In the genomic region with DNA sequence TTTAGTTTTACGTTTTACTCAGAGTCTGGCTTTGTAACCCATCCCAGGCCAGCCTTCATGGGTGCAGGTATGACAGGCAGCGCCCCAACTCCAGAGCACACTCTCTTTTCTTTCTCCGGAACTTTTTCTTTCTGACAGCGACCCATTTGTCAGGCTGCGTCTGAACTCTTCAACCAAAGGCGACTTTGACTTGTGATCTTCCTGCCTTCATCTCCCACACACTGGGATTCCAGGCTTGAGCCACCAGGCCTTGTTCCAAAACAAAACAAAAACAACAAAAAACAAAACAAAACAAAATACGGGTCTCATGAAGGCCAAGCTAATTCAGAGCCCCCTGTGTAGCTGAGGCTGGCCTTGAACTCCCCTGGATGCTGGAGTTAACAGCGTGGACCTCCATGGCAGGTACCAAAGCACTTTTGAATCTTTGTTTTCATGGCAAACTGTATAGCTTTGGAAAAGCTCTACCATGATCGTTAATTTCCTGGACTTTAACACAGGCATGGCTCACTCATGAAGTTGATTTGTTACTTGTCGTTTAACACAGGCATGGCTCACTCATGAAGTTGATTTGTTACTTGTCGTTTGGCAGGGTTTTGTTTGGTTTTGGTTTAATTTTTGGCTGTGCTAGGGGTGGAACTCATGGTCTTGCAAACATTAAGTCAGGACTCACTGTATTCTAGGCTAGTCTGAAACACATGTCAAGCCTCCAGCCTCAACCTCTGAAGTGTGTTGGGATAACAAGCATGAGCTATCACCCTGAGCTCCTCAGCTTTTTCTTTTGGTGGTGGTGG, we compare ENCODE assay signal across 8 mouse cellular contexts. TPM values are rescaled to one million over a fixed set of nuclear protein-coding genes. Genes with fewer than 3 reads are reported as not detected.
A peak's percentile ranks its signal among the peaks of the same experiment; 100 is the strongest.
DNase-seq lines count a peak whose midpoint lies in the region; ATAC-seq lines count a peak whose summit lies in the region.
"Had no signal": no experiment of that assay in that cellular context is flagged by ENCODE, and none has a peak within 500 bp of the region (broad histone marks: within the 10 kb centered on the region; RNA-seq: fewer than 3 reads in every experiment).

No protein-coding gene starts in this region.

- no peak overlapping the region for H3K4me2 ChIP-seq in hindbrain, embryonic 11.5 days (replicated peaks; ENCODE audit: low read depth, low read length)
- 0 out of 2 replicates have a peak overlapping the region, but pooled peaks have one; percentile 27 for H3K4me2 ChIP-seq in neural tube, embryonic 12.5 days (replicated peaks)
- H3K4me2 ChIP-seq in limb, embryonic 12.5 days = peak overlapping the region; percentile 48
- H3K4me2 ChIP-seq: forebrain, embryonic 15.5 days had no signal

- H3K9ac ChIP-seq in hindbrain, embryonic 11.5 days (ENCODE audit: low read depth, low read length) = no peak overlapping the region
- H3K9ac ChIP-seq in neural tube, embryonic 12.5 days = no peak overlapping the region
- no peak overlapping the region for H3K9ac ChIP-seq in limb, embryonic 12.5 days (replicated peaks)
- H3K9ac ChIP-seq: forebrain, embryonic 15.5 days had no signal

- no peaks in the 10 kb centered on the region for H3K36me3 ChIP-seq in hindbrain, embryonic 10.5 days
- no peaks in the 10 kb centered on the region for H3K36me3 ChIP-seq in hindbrain, embryonic 11.5 days (ENCODE audit: control insufficient read depth, insufficient read depth, low read length)
- no peaks in the 10 kb centered on the region for H3K36me3 ChIP-seq in neural tube, embryonic 12.5 days
- no peaks in the 10 kb centered on the region for H3K36me3 ChIP-seq in limb, embryonic 12.5 days
- H3K36me3 ChIP-seq: forebrain, embryonic 15.5 days had no signal

- peak overlapping the region; percentile 26; the same call in 1 of the 2 replicates for H3K4me3 ChIP-seq in hindbrain, embryonic 10.5 days
- no peak overlapping the region for H3K4me3 ChIP-seq in hindbrain, embryonic 11.5 days (ENCODE audit: low read depth, low read length)
- H3K4me3 ChIP-seq in neural tube, embryonic 12.5 days = no peak overlapping the region
- H3K4me3 ChIP-seq in limb, embryonic 12.5 days (replicated peaks) = peak overlapping the region; percentile 31
- H3K4me3 ChIP-seq: forebrain, embryonic 15.5 days had no signal

- H3K9me3 ChIP-seq in hindbrain, embryonic 10.5 days = no peaks in the 10 kb centered on the region
- no peaks in the 10 kb centered on the region for H3K9me3 ChIP-seq in hindbrain, embryonic 11.5 days (ENCODE audit: control insufficient read depth, low read length)
- H3K9me3 ChIP-seq in neural tube, embryonic 12.5 days = no peaks in the 10 kb centered on the region
- no peaks in the 10 kb centered on the region; the same call in 1 of the 2 replicates for H3K9me3 ChIP-seq in limb, embryonic 12.5 days
- H3K9me3 ChIP-seq: forebrain, embryonic 15.5 days had no signal

- H3K27ac ChIP-seq in hindbrain, embryonic 10.5 days = peak overlapping the region; percentile 64; the same call in 1 of the 2 replicates
- H3K27ac ChIP-seq in hindbrain, embryonic 11.5 days (ENCODE audit: low read depth, low read length) = no peak overlapping the region
- no peak overlapping the region for H3K27ac ChIP-seq in neural tube, embryonic 12.5 days
- H3K27ac ChIP-seq in limb, embryonic 12.5 days = no peak overlapping the region
- H3K27ac ChIP-seq: forebrain, embryonic 15.5 days had no signal

- no peak for DNase-seq in hindbrain, embryonic 10.5 days (ENCODE audit: low spot score)
- no peak for DNase-seq in hindbrain, embryonic 11.5 days (ENCODE audit: low spot score)
- no peak for DNase-seq in neural tube, embryonic 10.5 days (ENCODE audit: extremely low spot score, low spot score)
- DNase-seq in spleen, postnatal 10 days (ENCODE audit: low spot score in 2 of 2) = no peak
- no peak for DNase-seq in layer of hippocampus, postnatal 14 days (ENCODE audit: low spot score in 2 of 2)

- H3K4me1 ChIP-seq in hindbrain, embryonic 10.5 days (replicated peaks) = peaks cover 14% of the 10 kb centered on the region
- no peaks in the 10 kb centered on the region for H3K4me1 ChIP-seq in hindbrain, embryonic 11.5 days (replicated peaks; ENCODE audit: control insufficient read depth, insufficient read depth, low read length)
- H3K4me1 ChIP-seq in neural tube, embryonic 12.5 days = no peaks in the 10 kb centered on the region; the same call in 1 of the 2 replicates
- H3K4me1 ChIP-seq in limb, embryonic 12.5 days (replicated peaks) = peaks cover 35% of the 10 kb centered on the region
- H3K4me1 ChIP-seq: forebrain, embryonic 15.5 days had no signal

- no peak for ATAC-seq in hindbrain, embryonic 11.5 days (ENCODE audit: low FRiP score)
- no peak for ATAC-seq in neural tube, embryonic 12.5 days (ENCODE audit: low FRiP score, low read depth)
- ATAC-seq in limb, embryonic 12.5 days (ENCODE audit: insufficient number of reproducible peaks, insufficient read depth, low FRiP score, low TSS enrichment, low read depth) = no peak
- ATAC-seq: forebrain, embryonic 15.5 days had no signal

- H3K27me3 ChIP-seq in hindbrain, embryonic 10.5 days (ENCODE audit: insufficient read depth, poor library complexity, severe bottlenecking) = no peaks in the 10 kb centered on the region
- H3K27me3 ChIP-seq in hindbrain, embryonic 11.5 days (ENCODE audit: control insufficient read depth, insufficient read depth, low read length) = no peaks in the 10 kb centered on the region
- no peaks in the 10 kb centered on the region for H3K27me3 ChIP-seq in neural tube, embryonic 12.5 days (replicated peaks)
- no peaks in the 10 kb centered on the region for H3K27me3 ChIP-seq in limb, embryonic 12.5 days
- H3K27me3 ChIP-seq: forebrain, embryonic 15.5 days had no signal

- WGBS in hindbrain, embryonic 10.5 days = 75% methylated on average over 11 of the region's 11 CpGs
- WGBS in hindbrain, embryonic 11.5 days = 74% methylated on average over 11 of the region's 11 CpGs
- WGBS in neural tube, embryonic 12.5 days = 78% methylated on average over 11 of the region's 11 CpGs
- 63% methylated on average over 11 of the region's 11 CpGs for WGBS in limb, embryonic 12.5 days

RNA-seq across cellular contexts. Expression of gene Pcbp1, which starts 28.0 kb away (rescaled TPM):
- 478 and 520 TPM in 2 replicates for polyA plus RNA-seq in hindbrain, embryonic 10.5 days (2016; fragmentation: Nextera tagmentation; extraction: Ambion mirVana)
- 382 and 432 TPM in 2 replicates for polyA plus RNA-seq in hindbrain, embryonic 11.5 days (2014; fragmentation: Nextera tagmentation; extraction: Ambion mirVana)
- polyA plus RNA-seq in neural tube, embryonic 12.5 days (2016; fragmentation: Nextera tagmentation; extraction: Ambion mirVana) = 568 and 599 TPM in 2 replicates
- polyA plus RNA-seq in limb, embryonic 12.5 days (2016; fragmentation: Nextera tagmentation; extraction: Ambion mirVana) = 546 and 583 TPM in 2 replicates
- 100 to 1,000 TPM; 176 to 183 TPM for total RNA-seq in layer of hippocampus, postnatal 14 days (2021)

RNA-seq across cellular contexts. Expression of gene C87436, which starts 60.0 kb away (rescaled TPM):
- 24.4 and 26.2 TPM in 2 replicates for polyA plus RNA-seq in hindbrain, embryonic 10.5 days (2016; fragmentation: Nextera tagmentation; extraction: Ambion mirVana)
- polyA plus RNA-seq in hindbrain, embryonic 11.5 days (2014; fragmentation: Nextera tagmentation; extraction: Ambion mirVana) = 24.4 and 25.6 TPM in 2 replicates
- 25.1 and 27.8 TPM in 2 replicates for polyA plus RNA-seq in neural tube, embryonic 12.5 days (2016; fragmentation: Nextera tagmentation; extraction: Ambion mirVana)
- 25.8 and 27.3 TPM in 2 replicates for polyA plus RNA-seq in limb, embryonic 12.5 days (2016; fragmentation: Nextera tagmentation; extraction: Ambion mirVana)
- total RNA-seq in layer of hippocampus, postnatal 14 days (2021) = 10 to 100 TPM; 16.8 to 17.1 TPM

Comparison
In these comparisons a context has a peak if more than half of its experiments do, and no peak if none do; other contexts are left out.
1. H3K4me3 ChIP-seq: peak in hindbrain, embryonic 10.5 days (single experiment) and limb, embryonic 12.5 days (single experiment); none in hindbrain, embryonic 11.5 days (single experiment) and neural tube, embryonic 12.5 days (single experiment).